Mouse (Mus musculus) frontal cortex, postnatal 10 days (tissue): ENCODE data around the gene Tnni3k.

Source experiments
- DNase-seq, 2 experiments: peaks; one replicate each; pipeline ENCODE4 v3.0.0; 2022; ENCODE audit warnings: low spot score in 2 of 2, mixed read lengths in 1 of 2

Gene Tnni3k

GRCm38 (mm10) chr3:155055231-155055916 lies at the start of gene Tnni3k:
Gene Tnni3k (minus strand): TSS chr3:155055407.
- no peak for DNase-seq

- DNase-seq: no peak
Measured at GRCm38 (mm10) chr3:155099266-155099665, 44.1 kb upstream of the Tnni3k start.

- peak; percentile 90 to 92 for DNase-seq
Measured at GRCm38 (mm10) chr3:155093116-155093956, 38.1 kb upstream of the Tnni3k start, which contains the start of the genes Fpgt and Lrriq3. Gene Fpgt (minus strand): TSS chr3:155093403. Gene Lrriq3 (plus strand): TSS chr3:155093434.

- no peak for DNase-seq
Measured at GRCm38 (mm10) chr3:155092081-155092480, 36.9 kb upstream of the Tnni3k start.

- no peak for DNase-seq
Measured at GRCm38 (mm10) chr3:155077908-155078307, 22.7 kb upstream of the Tnni3k start.

GRCm38 (mm10) chr3:155059449-155059822 lies 4.2 kb upstream of the Tnni3k start:
- no peak for DNase-seq

GRCm38 (mm10) chr3:155058800-155059448 lies 3.7 kb upstream of the Tnni3k start:
- no peak for DNase-seq

- no peak for DNase-seq
Measured at GRCm38 (mm10) chr3:155057566-155057965, 2.4 kb upstream of the Tnni3k start.

GRCm38 (mm10) chr3:155056606-155057005 lies 1.4 kb upstream of the Tnni3k start:
- no peak for DNase-seq

- DNase-seq: no peak
Measured at GRCm38 (mm10) chr3:155053189-155053588, 2.0 kb downstream of the Tnni3k start.

- no peak for DNase-seq
Measured at GRCm38 (mm10) chr3:155052021-155052420, 3.2 kb downstream of the Tnni3k start.

GRCm38 (mm10) chr3:155039012-155039836 lies 16.0 kb downstream of the Tnni3k start:
- no peak for DNase-seq

GRCm38 (mm10) chr3:155034323-155034722 lies 20.9 kb downstream of the Tnni3k start:
- no peak for DNase-seq

- peak in 1 of 2 experiments; percentile 5 for DNase-seq
Measured at GRCm38 (mm10) chr3:155030200-155030599, 25.0 kb downstream of the Tnni3k start.

- no peak for DNase-seq
Measured at GRCm38 (mm10) chr3:155002781-155003180, 52.4 kb downstream of the Tnni3k start.

- DNase-seq: no peak
Measured at GRCm38 (mm10) chr3:155001056-155001455, 54.2 kb downstream of the Tnni3k start.

- no peak for DNase-seq
Measured at GRCm38 (mm10) chr3:154992678-154993077, 62.5 kb downstream of the Tnni3k start.

GRCm38 (mm10) chr3:154979101-154979500 lies 76.1 kb downstream of the Tnni3k start:
- no peak for DNase-seq

GRCm38 (mm10) chr3:154971626-154972025 lies 83.6 kb downstream of the Tnni3k start:
- no peak for DNase-seq

- DNase-seq: no peak
Measured at GRCm38 (mm10) chr3:154970981-154971380, 84.2 kb downstream of the Tnni3k start.

GRCm38 (mm10) chr3:154961284-154961683 lies 93.9 kb downstream of the Tnni3k start:
- peak in 1 of 2 experiments; percentile 10 for DNase-seq
